Mouse (Mus musculus) stomach, embryonic 16.5 days (tissue): Measurements from ENCODE around the gene Bicc1. TPM values are rescaled to one million over a fixed set of nuclear protein-coding genes. Genes with fewer than 3 reads are reported as not detected.
A peak's percentile ranks its signal among the peaks of the same experiment; 100 is the strongest.

ENCODE experiments used
- ATAC-seq: fragments of 200-750 bp; cut with Nextera tagmentation; 2 replicates; pipeline ENCODE4 v1.8.0; 2017; ENCODE audit warnings: moderate number of reproducible peaks, moderate TSS enrichment; ENCODE audit not compliant: insufficient read depth, low FRiP score
- H3K27ac ChIP-seq: fragments of 300-500 bp; sonication (generic); 2 replicates; pipeline ENCODE4 v1.5.1; 2014; ENCODE audit warnings: low read length
- H3K27me3 ChIP-seq: fragments of 300-500 bp; sonication (generic); 2 replicates; pipeline ENCODE4 v1.6.1; 2014; ENCODE audit warnings: low read length, control low read depth, mixed read lengths; ENCODE audit not compliant: control insufficient read depth, insufficient read depth
- H3K36me3 ChIP-seq: fragments of 300-500 bp; sonication (generic); 2 replicates; pipeline ENCODE4 v1.6.1; 2014; ENCODE audit warnings: low read length; ENCODE audit not compliant: control insufficient read depth, insufficient read depth
- H3K4me1 ChIP-seq: fragments of 300-500 bp; sonication (generic); 2 replicates; pipeline ENCODE4 v1.6.1; 2014; ENCODE audit warnings: low read length, control low read depth, mixed read lengths; ENCODE audit not compliant: control insufficient read depth, insufficient read depth
- H3K4me2 ChIP-seq: fragments of 300-500 bp; sonication (generic); 2 replicates; pipeline ENCODE4 v1.6.1; 2014; ENCODE audit warnings: low read depth, low read length, mixed read lengths
- H3K4me3 ChIP-seq: fragments of 300-500 bp; sonication (generic); replicated peaks from 2 replicates; pipeline ENCODE4 v1.5.1; 2014; ENCODE audit warnings: mild to moderate bottlenecking, low read length
- H3K9ac ChIP-seq: fragments of 300-500 bp; sonication (generic); 2 replicates; pipeline ENCODE4 v1.6.1; 2014; ENCODE audit warnings: low read length
- H3K9me3 ChIP-seq: fragments of 300-500 bp; sonication (generic); replicated peaks from 2 replicates; pipeline ENCODE4 v1.6.1; 2016; ENCODE audit warnings: low read length, control low read depth; ENCODE audit not compliant: control insufficient read depth
- WGBS: fragments of 180-500 bp; shearing (Covaris S2); extraction: QIAGEN DNeasy Blood & Tissue Kit; methylation state at CpG from one replicate; pipeline ENCODE4 v1.1.7; 2014; 5-methylcytosine and 5-hydroxymethylcytosine counted together
- polyA plus RNA-seq: library from polyadenylated mRNA; unstranded; fragments of >200 nt; fragmentation: Nextera tagmentation; extraction: Ambion mirVana; gene quantifications from 2 replicates; pipeline ENCODE4 v1.2.1, GENCODE M21; 2015

The Bicc1 gene
- polyA plus RNA-seq, 1 experiment from 2014 or later = 22.1 TPM

DNA sequence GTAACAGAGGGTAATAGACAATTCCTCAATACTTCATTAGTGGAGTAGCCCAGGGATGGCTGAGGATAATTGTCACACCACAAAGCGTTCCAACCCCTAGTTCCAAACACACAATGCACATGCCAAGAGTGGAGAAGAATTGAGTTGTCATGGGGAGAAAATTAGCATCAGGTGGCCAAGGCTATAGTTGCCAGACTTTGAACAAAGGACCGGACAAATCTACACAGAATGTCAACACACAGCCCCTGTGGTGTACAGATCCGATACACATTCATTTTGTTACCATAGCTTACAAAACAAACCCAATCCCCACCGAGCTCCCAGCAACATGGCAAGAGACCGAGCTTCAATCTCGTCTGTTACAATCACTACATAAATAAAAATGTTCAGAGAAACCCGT lies 123.0 kb downstream of the Bicc1 start:
- WGBS = 83% methylated on average over 7 of the region's 7 CpGs
- Histone ChIP-seq H3K27me3 (no peaks in the 10 kb centered on the region), H3K4me2 (no peak overlapping the region), H3K4me1 (no peaks in the 10 kb centered on the region), H3K36me3 (no peaks in the 10 kb centered on the region), H3K4me3 (no peak overlapping the region), H3K27ac (no peak overlapping the region), H3K9me3 (no peaks in the 10 kb centered on the region), H3K9ac (no peak overlapping the region)
- ATAC-seq = no peak

DNA sequence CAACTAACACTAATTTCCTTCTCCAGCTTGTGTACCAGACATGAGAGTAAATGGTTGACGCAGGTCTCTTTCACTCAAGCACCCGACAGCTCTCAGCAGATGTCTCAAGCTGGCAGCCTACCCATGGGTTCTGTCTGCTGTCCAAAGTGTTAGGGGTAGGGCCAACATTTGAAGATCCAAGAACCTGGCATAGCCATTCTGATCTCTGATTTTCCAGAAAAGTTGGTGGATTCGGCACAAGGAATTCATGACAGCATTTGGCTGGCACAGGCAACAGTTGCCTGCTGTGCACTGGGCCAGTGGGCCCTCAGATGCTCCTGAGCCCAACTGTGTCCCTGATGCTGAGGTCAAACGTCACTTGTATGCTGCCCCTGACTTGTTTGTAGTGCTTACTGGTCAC lies 130.5 kb downstream of the Bicc1 start:
- H3K27me3 ChIP-seq = no peaks in the 10 kb centered on the region
- 71% methylated on average over 4 of the region's 4 CpGs for WGBS
- no peak overlapping the region for H3K4me2 ChIP-seq
- H3K36me3 ChIP-seq = no peaks in the 10 kb centered on the region
- no peak overlapping the region for H3K9ac ChIP-seq
- no peak overlapping the region for H3K4me3 ChIP-seq
- H3K27ac ChIP-seq = peak overlapping the region; percentile 70
- H3K4me1 ChIP-seq = peaks cover 22% of the 10 kb centered on the region
- no peak for ATAC-seq
- no peaks in the 10 kb centered on the region for H3K9me3 ChIP-seq

DNA sequence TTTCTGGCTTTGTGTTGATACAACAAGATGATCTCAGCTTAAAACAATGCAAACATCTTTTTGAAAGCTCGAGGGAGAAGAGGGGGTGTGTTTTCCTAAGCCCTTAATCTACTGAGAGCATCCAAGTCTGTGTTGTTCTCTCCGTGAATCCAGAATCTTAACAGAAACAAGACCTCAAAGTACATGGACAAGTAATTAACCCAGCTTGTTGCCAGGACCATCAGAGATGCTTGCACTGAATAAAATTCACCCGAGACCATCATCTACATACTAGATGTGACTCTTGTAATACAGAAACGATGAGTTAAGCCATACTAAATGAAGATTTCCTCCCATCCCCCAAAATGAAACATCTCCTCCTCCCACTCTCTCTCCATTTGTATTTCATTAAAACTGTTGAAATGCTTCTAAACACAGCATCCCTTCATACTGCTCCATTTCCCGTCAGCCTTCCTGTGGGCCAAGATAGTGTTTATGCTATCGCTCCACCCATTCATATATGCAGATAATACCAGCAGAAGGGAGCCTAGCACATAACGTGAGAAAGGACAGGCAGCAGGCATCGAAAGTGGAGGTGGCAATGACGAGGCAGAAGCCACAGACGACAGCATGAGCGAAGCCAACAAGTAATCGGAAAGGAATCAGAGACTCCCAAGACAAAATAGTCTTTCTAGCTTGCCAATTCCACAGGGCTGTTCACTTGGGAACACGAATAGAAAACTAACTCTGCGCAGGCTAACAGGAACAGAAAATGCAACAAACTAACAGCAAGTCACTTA lies 131.2 kb downstream of the Bicc1 start:
- no peak overlapping the region for H3K9ac ChIP-seq
- 53% methylated on average over 14 of the region's 14 CpGs for WGBS
- no peaks in the 10 kb centered on the region for H3K36me3 ChIP-seq
- H3K4me1 ChIP-seq = peaks cover 27% of the 10 kb centered on the region
- H3K27ac ChIP-seq = peak overlapping the region; percentile 70
- no peaks in the 10 kb centered on the region for H3K27me3 ChIP-seq
- no peaks in the 10 kb centered on the region for H3K9me3 ChIP-seq
- no peak for ATAC-seq
- no peak overlapping the region for H3K4me3 ChIP-seq
- H3K4me2 ChIP-seq = peak overlapping the region; percentile 31

DNA sequence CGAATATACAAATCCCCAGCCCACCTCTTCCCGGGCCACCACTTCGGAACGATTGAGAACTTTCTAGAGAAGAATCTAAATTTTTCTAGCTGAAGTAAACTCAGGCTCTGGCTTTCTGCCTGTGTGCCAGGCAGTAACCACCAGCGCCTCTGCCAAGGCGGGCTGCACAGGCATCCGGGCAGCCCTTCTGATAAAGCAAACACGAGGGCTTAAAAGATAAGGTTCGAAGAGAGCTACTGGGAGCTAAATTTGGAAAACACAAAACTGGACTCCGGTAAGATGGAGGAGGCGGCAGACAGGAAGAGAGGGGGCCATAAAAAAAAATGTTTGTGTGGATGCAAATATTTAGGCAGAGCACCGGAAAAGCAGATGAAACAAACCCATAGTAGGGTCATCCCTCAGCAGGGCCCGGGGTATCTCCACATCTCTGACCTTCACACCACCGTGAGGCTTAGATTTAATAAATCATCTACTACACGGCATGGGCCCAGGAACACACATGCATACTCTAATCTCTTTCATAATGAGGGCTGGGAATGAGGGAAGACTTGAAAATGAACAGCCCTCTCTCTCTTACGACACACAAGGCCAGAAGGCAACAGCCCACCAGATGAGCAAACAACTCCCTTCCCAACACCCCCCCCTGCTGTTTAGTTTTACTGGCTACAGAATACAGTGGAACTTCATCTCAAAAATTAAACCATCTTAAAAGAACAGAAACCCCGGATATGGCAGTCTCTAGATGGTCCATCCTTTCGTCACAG lies 134.2 kb downstream of the Bicc1 start:
- no peaks in the 10 kb centered on the region for H3K27me3 ChIP-seq
- peak overlapping the region; percentile 82 for H3K27ac ChIP-seq
- 38% methylated on average over 18 of the region's 18 CpGs for WGBS
- ATAC-seq = peak; percentile 27; the same call in 1 of the 2 replicates
- H3K9me3 ChIP-seq = no peaks in the 10 kb centered on the region
- H3K36me3 ChIP-seq = no peaks in the 10 kb centered on the region
- peak overlapping the region; percentile 39 for H3K4me2 ChIP-seq
- H3K9ac ChIP-seq = peak overlapping the region; percentile 24
- H3K4me3 ChIP-seq = no peak overlapping the region
- H3K4me1 ChIP-seq = peaks cover 27% of the 10 kb centered on the region

- H3K27me3 ChIP-seq = no peaks in the 10 kb centered on the region
- H3K4me1 ChIP-seq = peaks cover 27% of the 10 kb centered on the region
- peak overlapping the region; percentile 82 for H3K27ac ChIP-seq
- H3K36me3 ChIP-seq = no peaks in the 10 kb centered on the region
- 28% methylated on average over 9 of the region's 9 CpGs for WGBS
- no peaks in the 10 kb centered on the region for H3K9me3 ChIP-seq
- no peak overlapping the region for H3K4me3 ChIP-seq
- peak overlapping the region; percentile 24 for H3K9ac ChIP-seq
- ATAC-seq = peak; percentile 34; the same call in 1 of the 2 replicates
- H3K4me2 ChIP-seq = peak overlapping the region; percentile 39
Measured at GRCm38 (mm10) chr10:71024681-71025080, 134.8 kb downstream of the Bicc1 start.

DNA sequence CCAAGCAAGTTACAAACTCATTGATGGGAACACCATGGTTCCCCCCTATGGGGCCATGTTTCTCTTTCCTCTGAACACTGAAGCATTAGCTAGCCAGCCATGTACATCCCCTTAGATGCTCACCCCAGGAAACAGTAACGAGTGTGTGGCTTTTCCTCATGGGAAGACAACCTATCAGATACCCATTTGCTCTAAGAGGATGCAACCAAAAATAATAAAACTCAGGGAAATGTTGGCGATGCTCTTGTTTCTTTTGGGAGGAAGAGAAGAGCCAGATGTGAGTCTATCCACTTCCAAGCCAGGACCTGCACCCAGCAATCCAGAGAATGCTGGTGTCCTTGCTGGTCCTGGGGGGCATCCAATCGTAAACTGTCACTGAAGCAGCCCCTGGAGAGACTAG lies 136.0 kb downstream of the Bicc1 start:
- Histone ChIP-seq H3K27ac (peak overlapping the region; percentile 49; the same call in 1 of the 2 replicates), H3K4me3 (no peak overlapping the region), H3K9me3 (no peaks in the 10 kb centered on the region), H3K4me2 (no peak overlapping the region), H3K4me1 (peaks cover 20% of the 10 kb centered on the region), H3K36me3 (no peaks in the 10 kb centered on the region), H3K27me3 (no peaks in the 10 kb centered on the region), H3K9ac (no peak overlapping the region)
- 55% methylated on average over 3 of the region's 3 CpGs for WGBS
- ATAC-seq = no peak

GRCm38 (mm10) chr10:71020459-71020858 lies 139.0 kb downstream of the Bicc1 start:
- Histone ChIP-seq H3K9ac (no peak overlapping the region), H3K9me3 (no peaks in the 10 kb centered on the region), H3K4me2 (no peak overlapping the region), H3K27ac (no peak overlapping the region), H3K4me3 (no peak overlapping the region), H3K4me1 (peaks cover 13% of the 10 kb centered on the region), H3K27me3 (no peaks in the 10 kb centered on the region), H3K36me3 (no peaks in the 10 kb centered on the region)
- no peak for ATAC-seq
- 66% methylated on average over 5 of the region's 5 CpGs for WGBS

- no peaks in the 10 kb centered on the region for H3K27me3 ChIP-seq
- no peaks in the 10 kb centered on the region for H3K9me3 ChIP-seq
- 93% methylated on average over 6 of the region's 6 CpGs for WGBS
- no peak overlapping the region for H3K4me2 ChIP-seq
- no peaks in the 10 kb centered on the region for H3K36me3 ChIP-seq
- no peak overlapping the region for H3K4me3 ChIP-seq
- H3K4me1 ChIP-seq = peaks cover 7% of the 10 kb centered on the region
- no peak for ATAC-seq
- H3K9ac ChIP-seq = no peak overlapping the region
- H3K27ac ChIP-seq = no peak overlapping the region
Measured at GRCm38 (mm10) chr10:71019836-71020235, 139.7 kb downstream of the Bicc1 start.

DNA sequence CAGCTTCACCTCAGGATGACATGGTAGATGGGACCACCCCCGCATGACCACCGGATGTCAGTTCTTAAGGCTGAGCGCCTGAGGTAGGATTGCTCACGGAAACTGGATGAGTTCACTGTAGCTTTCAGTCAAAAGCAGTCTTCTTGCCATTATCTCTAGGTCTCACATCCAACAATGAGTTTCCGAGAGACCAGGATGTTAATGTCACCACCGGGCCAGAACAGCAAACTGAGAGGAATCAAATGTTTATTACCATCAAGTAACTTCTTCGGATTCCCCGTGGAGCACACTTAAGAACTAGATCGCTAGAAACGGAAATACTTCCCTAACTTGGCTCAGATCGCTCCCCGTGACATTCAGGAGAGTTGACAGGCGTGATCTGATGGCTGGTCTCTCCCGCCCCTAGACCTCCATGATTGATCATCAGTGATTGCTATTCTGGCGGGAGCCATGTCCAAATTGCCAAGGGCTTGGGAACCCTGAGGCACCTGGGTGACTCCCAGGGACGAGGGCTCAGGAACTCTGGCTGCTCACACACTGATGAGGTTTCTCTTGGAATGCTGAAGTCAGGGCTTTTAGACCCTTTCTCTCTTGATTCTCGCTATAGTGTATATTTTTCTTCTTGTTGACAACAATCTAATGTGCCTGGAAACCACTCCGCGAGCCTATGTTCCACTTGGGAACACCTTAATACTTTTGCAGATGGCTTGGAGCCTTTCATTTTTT lies 149.6 kb downstream of the Bicc1 start:
- ATAC-seq = no peak; the same call in 1 of the 2 replicates
- Histone ChIP-seq H3K9ac (no peak overlapping the region), H3K36me3 (no peaks in the 10 kb centered on the region), H3K4me1 (no peaks in the 10 kb centered on the region), H3K27ac (no peak overlapping the region), H3K4me2 (no peak overlapping the region), H3K9me3 (no peaks in the 10 kb centered on the region), H3K4me3 (no peak overlapping the region), H3K27me3 (no peaks in the 10 kb centered on the region)
- WGBS = 81% methylated on average over 19 of the region's 19 CpGs
